Mouse (Mus musculus) myocyte (in vitro differentiated cells): ENCODE data around the gene Rbms3.

Experiments used
- MYOD1 ChIP-seq, 3 experiments: IDR thresholded peaks; one replicate each; pipeline ENCODE4 v1.6.1; 2011; ENCODE audit warnings: control low read depth in 2 of 3, low read depth in 2 of 3, mild to moderate bottlenecking in 2 of 3, moderate library complexity in 1 of 3; ENCODE audit not compliant: insufficient read length in 2 of 3, control insufficient read depth in 1 of 3
- POLR2A ChIP-seq: IDR thresholded peaks from one replicate; pipeline ENCODE4 v1.6.1; 2011; ENCODE audit warnings: low read depth, mild to moderate bottlenecking, control low read depth, moderate library complexity; ENCODE audit not compliant: insufficient read length
- TCF12 ChIP-seq: IDR thresholded peaks from one replicate; pipeline ENCODE4 v1.6.1; 2011; ENCODE audit warnings: mild to moderate bottlenecking, control low read depth; ENCODE audit not compliant: poor library complexity, insufficient read depth, severe bottlenecking
- USF1 ChIP-seq: IDR thresholded peaks from one replicate; pipeline ENCODE4 v1.6.1; 2011; ENCODE audit warnings: low read depth, mild to moderate bottlenecking, control low read depth, moderate library complexity

DNA sequence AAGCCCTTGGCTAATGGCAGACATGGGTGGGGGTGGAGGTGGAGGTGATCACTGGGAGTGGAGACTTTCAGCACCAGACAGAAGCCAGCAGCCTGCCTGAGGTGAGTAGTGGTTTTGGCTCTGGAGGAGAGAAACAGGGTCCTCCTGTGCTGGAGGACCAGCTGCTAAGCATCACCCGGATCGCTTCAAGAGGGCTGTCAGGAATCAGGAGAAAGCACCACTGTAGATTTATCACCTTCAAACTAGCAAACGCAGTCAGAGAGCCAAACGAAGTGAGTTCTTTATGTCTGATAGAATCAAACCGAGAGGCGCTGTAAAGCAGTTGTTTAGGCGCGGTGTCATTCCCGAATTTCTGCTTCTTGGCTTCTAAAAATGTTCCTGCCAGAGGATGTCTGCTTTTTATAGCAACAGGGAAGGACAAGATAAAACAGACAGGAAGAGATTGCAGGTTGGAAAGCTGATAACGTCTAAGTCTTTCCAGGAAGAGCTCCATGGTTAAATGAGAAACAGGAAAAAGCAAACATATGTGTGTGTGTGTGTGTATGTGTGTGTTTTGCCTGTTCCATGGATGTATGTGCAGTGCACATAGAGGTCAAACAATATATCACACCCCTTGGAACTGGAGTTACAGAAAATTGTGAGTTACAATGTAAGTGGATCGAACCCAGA, 928.1 kb downstream of the Rbms3 start:
- TF ChIP-seq MYOD1 (IDR thresholded peaks at IDR 0.05; ENCODE audit: control insufficient read depth in 1 of 3, insufficient read length in 2 of 3, low read depth in 2 of 3) = no peak
- no peak for TF ChIP-seq USF1
- TF ChIP-seq TCF12 = no peak
- no peak for TF ChIP-seq POLR2A
